Mouse (Mus musculus) G1E (cell line): Measurements from ENCODE around the gene Nos1ap. TPM values are rescaled to one million over a fixed set of nuclear protein-coding genes. Genes with fewer than 3 reads are reported as not detected.

Experiments used
- ATAC-seq: 2 replicates; pipeline ENCODE4 v1.8.0; 2016; ENCODE audit warnings: mild to moderate bottlenecking; ENCODE audit not compliant: insufficient number of reproducible peaks, poor library complexity, low FRiP score, severe bottlenecking; ENCODE audit errors: extremely low read depth
- DNase-seq: peaks from one replicate; pipeline ENCODE4 v3.0.0; 2012; ENCODE audit warnings: low spot score
- H3K27me3 ChIP-seq: 2 replicates; pipeline ENCODE4 v1.6.1; 2012; ENCODE audit warnings: mild to moderate bottlenecking, low read length, inconsistent platforms; ENCODE audit not compliant: insufficient read depth
- H3K36me3 ChIP-seq: replicated peaks from 2 replicates; pipeline ENCODE3; 2012; ENCODE audit warnings: mild to moderate bottlenecking, inconsistent platforms
- H3K4me1 ChIP-seq: 2 replicates; pipeline ENCODE4 v1.6.1; 2012; ENCODE audit warnings: low read depth, low read length, inconsistent platforms, mixed read lengths; ENCODE audit not compliant: insufficient read depth
- H3K4me3 ChIP-seq: 2 replicates; pipeline ENCODE4 v1.5.1; 2012; ENCODE audit warnings: low read depth, mild to moderate bottlenecking, inconsistent platforms, low read length, moderate library complexity, mixed read lengths
- H3K9me3 ChIP-seq: replicated peaks from 2 replicates; pipeline ENCODE4 v1.6.1; 2012; ENCODE audit warnings: inconsistent platforms
- CTCF ChIP-seq: IDR thresholded peaks from 2 replicates; pipeline ENCODE4 v1.5.1; 2012; ENCODE audit warnings: low read depth, low read length, inconsistent platforms, mixed read lengths
- GATA1 ChIP-seq: IDR thresholded peaks from 2 replicates; pipeline ENCODE4 v1.6.1; 2012; ENCODE audit warnings: borderline replicate concordance, low read length, inconsistent platforms, mixed read lengths
- GATA2 ChIP-seq: IDR thresholded peaks from 2 replicates; pipeline ENCODE4 v1.6.1; 2012; ENCODE audit warnings: low read depth, low read length, inconsistent platforms, borderline replicate concordance
- POLR2AphosphoS5 ChIP-seq: IDR thresholded peaks from 2 replicates; pipeline ENCODE4 v1.6.1; 2012; ENCODE audit warnings: low read depth, low read length, inconsistent platforms; ENCODE audit not compliant: insufficient replicate concordance
- TAL1 ChIP-seq: conservative IDR thresholded peaks from 2 replicates; pipeline ENCODE4 v1.6.1; 2012; ENCODE audit warnings: low read depth, low read length, inconsistent platforms, mixed read lengths
- polyA plus RNA-seq: library from polyadenylated mRNA; stranded (reverse); fragments of >175 nt; gene quantifications from 2 replicates; pipeline ENCODE4 v1.2.3, GENCODE M21; 2012
- total RNA-seq, 2 experiments: library from RNA; stranded (forward) in 1 of 2; stranded (reverse) in 1 of 2; fragments of 200-1000 nt in 1 of 2; fragments of >200 nt in 1 of 2; fragmentation: Nextera tagmentation in 1 of 2; gene quantifications; 2 replicates each; pipeline ENCODE4 v1.2.3; 2014 to 2017

The Nos1ap gene
- total and polyA plus RNA-seq, 3 experiments = 1.6 to 18.2 (median 6.1) TPM

GRCm38 (mm10) chr1:170303103-170303502 lies 286.6 kb downstream of the Nos1ap start:
- no peak for TF ChIP-seq POLR2AphosphoS5
- TF ChIP-seq GATA1 = no peak
- TF ChIP-seq CTCF = no peak
- TF ChIP-seq TAL1 = no peak
- TF ChIP-seq GATA2 = no peak
- Histone ChIP-seq H3K36me3 (no peaks in the 10 kb centered on the region), H3K4me3 (no peak overlapping the region), H3K9me3 (no peaks in the 10 kb centered on the region), H3K27me3 (peaks cover 7% of the 10 kb centered on the region; the same call in 1 of the 2 replicates), H3K4me1 (no peaks in the 10 kb centered on the region)
- ATAC-seq (no peak), DNase-seq (no peak)

GRCm38 (mm10) chr1:170302456-170302855 lies 287.2 kb downstream of the Nos1ap start:
- H3K4me3 ChIP-seq = no peak overlapping the region
- ATAC-seq (no peak), DNase-seq (no peak)
- H3K36me3 ChIP-seq = no peaks in the 10 kb centered on the region
- H3K9me3 ChIP-seq = no peaks in the 10 kb centered on the region
- TF ChIP-seq TAL1 = no peak
- no peak for TF ChIP-seq GATA1
- TF ChIP-seq CTCF = no peak
- no peak for TF ChIP-seq GATA2
- TF ChIP-seq POLR2AphosphoS5 = no peak
- no peaks in the 10 kb centered on the region for H3K4me1 ChIP-seq
- peaks cover 7% of the 10 kb centered on the region; the same call in 1 of the 2 replicates for H3K27me3 ChIP-seq

GRCm38 (mm10) chr1:170301686-170302085 lies 288.0 kb downstream of the Nos1ap start:
- H3K4me3 ChIP-seq = no peak overlapping the region
- no peak for DNase-seq
- H3K36me3 ChIP-seq = no peaks in the 10 kb centered on the region
- TF ChIP-seq CTCF (no peak), GATA1 (no peak), POLR2AphosphoS5 (no peak), TAL1 (no peak), GATA2 (no peak)
- no peaks in the 10 kb centered on the region for H3K4me1 ChIP-seq
- peaks cover 7% of the 10 kb centered on the region; the same call in 1 of the 2 replicates for H3K27me3 ChIP-seq
- H3K9me3 ChIP-seq = no peaks in the 10 kb centered on the region
- no peak for ATAC-seq

- ATAC-seq = no peak
Measured at GRCm38 (mm10) chr1:170299496-170299895, 290.2 kb downstream of the Nos1ap start.

GRCm38 (mm10) chr1:170294786-170295570 lies 294.7 kb downstream of the Nos1ap start:
- no peaks in the 10 kb centered on the region for H3K36me3 ChIP-seq
- H3K9me3 ChIP-seq = no peaks in the 10 kb centered on the region
- DNase-seq (no peak), ATAC-seq (no peak)
- no peaks in the 10 kb centered on the region for H3K4me1 ChIP-seq
- no peak overlapping the region for H3K4me3 ChIP-seq
- TF ChIP-seq GATA2 = no peak
- no peak for TF ChIP-seq TAL1
- no peak for TF ChIP-seq POLR2AphosphoS5
- TF ChIP-seq CTCF = no peak
- no peak for TF ChIP-seq GATA1
- peaks cover 10% of the 10 kb centered on the region for H3K27me3 ChIP-seq

More at GRCm38 (mm10) chr1:170299496-170299895, 290.2 kb downstream of the Nos1ap start:
- TF ChIP-seq POLR2AphosphoS5 (no peak), GATA1 (no peak), TAL1 (no peak), CTCF (no peak), GATA2 (no peak)
- no peak for DNase-seq
- H3K27me3 ChIP-seq = peaks cover 11% of the 10 kb centered on the region
- H3K4me3 ChIP-seq = no peak overlapping the region
- H3K4me1 ChIP-seq = no peaks in the 10 kb centered on the region
- no peaks in the 10 kb centered on the region for H3K36me3 ChIP-seq
- H3K9me3 ChIP-seq = no peaks in the 10 kb centered on the region

- ATAC-seq (no peak), DNase-seq (no peak)
- Histone ChIP-seq H3K9me3 (no peaks in the 10 kb centered on the region), H3K4me1 (no peaks in the 10 kb centered on the region), H3K4me3 (no peak overlapping the region), H3K27me3 (peaks cover 5% of the 10 kb centered on the region), H3K36me3 (no peaks in the 10 kb centered on the region)
- TF ChIP-seq POLR2AphosphoS5 (no peak), CTCF (no peak), GATA2 (no peak)
Measured at GRCm38 (mm10) chr1:170293257-170293656, 296.4 kb downstream of the Nos1ap start.
